Mouse (Mus musculus) intestine, embryonic 14.5 days (tissue): ENCODE measurements around the gene Scgb1b10. TPM values are rescaled to one million over a fixed set of nuclear protein-coding genes. Genes with fewer than 3 reads are reported as not detected.
"Not testable (repeated sequence)": the region's sequence is repeated elsewhere in the genome, so short reads cannot be mapped to it uniquely, and the experiment has no call there.

Experiments used
- ATAC-seq: fragments of 200-750 bp; cut with Nextera tagmentation; replicated peaks from 2 replicates; pipeline ENCODE4 v1.8.0; 2017; ENCODE audit warnings: low read depth, moderate number of reproducible peaks, moderate TSS enrichment, moderate library complexity; ENCODE audit not compliant: low FRiP score, low TSS enrichment
- DNase-seq: peaks from one replicate; pipeline ENCODE4 v3.0.0-alpha.2; 2018; ENCODE audit warnings: low spot score
- H3K27ac ChIP-seq: fragments of 300-500 bp; sonication (generic); 2 replicates; pipeline ENCODE4 v1.5.1; 2014; ENCODE audit warnings: low read depth, mild to moderate bottlenecking, control low read depth
- H3K27me3 ChIP-seq: fragments of 300-500 bp; sonication (generic); replicated peaks from 2 replicates; pipeline ENCODE4 v1.6.1; 2014; ENCODE audit warnings: low read length, control low read depth; ENCODE audit not compliant: control insufficient read depth, insufficient read depth
- H3K36me3 ChIP-seq: fragments of 300-500 bp; sonication (generic); 2 replicates; pipeline ENCODE4 v1.6.1; 2014; ENCODE audit warnings: low read length, control low read depth; ENCODE audit not compliant: control insufficient read depth, insufficient read depth
- H3K4me1 ChIP-seq: fragments of 300-500 bp; sonication (generic); replicated peaks from 2 replicates; pipeline ENCODE4 v1.6.1; 2014; ENCODE audit warnings: low read length, control low read depth, mixed read lengths; ENCODE audit not compliant: control insufficient read depth, insufficient read depth
- H3K4me2 ChIP-seq: fragments of 300-500 bp; sonication (generic); 2 replicates; pipeline ENCODE4 v1.6.1; 2014; ENCODE audit warnings: low read length
- H3K4me3 ChIP-seq: fragments of 300-500 bp; sonication (generic); 2 replicates; pipeline ENCODE4 v1.5.1; 2014; ENCODE audit warnings: low read depth, low read length, control low read depth, mixed read lengths
- H3K9ac ChIP-seq: fragments of 300-500 bp; sonication (generic); 2 replicates; pipeline ENCODE4 v1.6.1; 2014; ENCODE audit warnings: mild to moderate bottlenecking, low read length
- H3K9me3 ChIP-seq: fragments of 300-500 bp; sonication (generic); 2 replicates; pipeline ENCODE4 v1.6.1; 2016; ENCODE audit warnings: low read length, control low read depth; ENCODE audit not compliant: control insufficient read depth
- polyA plus RNA-seq: library from polyadenylated mRNA; unstranded; fragments of >200 nt; fragmentation: Nextera tagmentation; extraction: Ambion mirVana; gene quantifications from 2 replicates; pipeline ENCODE4 v1.2.1, GENCODE M21; 2014

Gene Scgb1b10
- not detected in 2 replicates for polyA plus RNA-seq

DNA sequence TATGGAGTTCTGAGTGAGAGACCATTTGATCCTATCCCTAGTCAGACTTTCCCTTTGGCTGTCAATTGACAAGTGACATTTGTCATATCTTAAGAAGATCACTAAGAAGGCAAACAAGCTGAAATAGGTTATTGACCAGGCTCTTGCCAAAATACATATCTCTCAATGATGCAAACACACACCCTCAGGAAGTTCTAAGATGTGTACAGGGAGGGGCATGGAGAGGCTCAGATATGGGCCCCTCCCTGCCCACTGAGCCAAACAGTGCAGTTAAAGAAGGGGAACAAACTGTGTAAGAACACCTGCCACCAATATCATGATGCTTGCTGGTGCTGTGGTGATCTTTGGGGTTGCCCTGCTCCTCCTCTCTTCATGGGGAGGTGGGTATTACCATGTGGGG is at the start of gene Scgb1b10:
Gene Scgb1b10 (plus strand): TSS at position 301 of the 400 bp plus-strand sequence.
- H3K9ac ChIP-seq, H3K27me3 ChIP-seq, DNase-seq, ATAC-seq, H3K4me2 ChIP-seq, H3K4me1 ChIP-seq, H3K9me3 ChIP-seq, H3K36me3 ChIP-seq, H3K4me3 ChIP-seq, H3K27ac ChIP-seq: not testable (repeated sequence)

Other genes starting within 250 kb of the Scgb1b10 start
- not detected in 2 replicates for gene Scgb2b11, start 110.3 kb downstream of the Scgb1b10 start, polyA plus RNA-seq
- not detected in 2 replicates for gene Scgb1b11, start 122.0 kb downstream of the Scgb1b10 start, polyA plus RNA-seq
- not detected in 2 replicates for gene Scgb2b12, start 226.4 kb downstream of the Scgb1b10 start, polyA plus RNA-seq
- gene Scgb1b12, start 233.3 kb downstream of the Scgb1b10 start, polyA plus RNA-seq: not detected in 2 replicates